Mouse (Mus musculus) ES-E14 (cell line): ENCODE data around the gene Orc4.

Source experiments
- CHD2 ChIP-seq: IDR thresholded peaks from 2 replicates; pipeline ENCODE4 v1.6.1; 2014; ENCODE audit warnings: mild to moderate bottlenecking, low read depth, low read length, inconsistent platforms
- HCFC1 ChIP-seq: IDR thresholded peaks from 2 replicates; pipeline ENCODE4 v1.6.1; 2012; ENCODE audit warnings: low read length, inconsistent platforms, borderline replicate concordance; ENCODE audit not compliant: insufficient read depth
- MAFK ChIP-seq: IDR thresholded peaks from 2 replicates; pipeline ENCODE4 v1.6.1; 2014; ENCODE audit warnings: mild to moderate bottlenecking, low read depth, low read length, inconsistent platforms; ENCODE audit not compliant: insufficient read depth
- ZC3H11A ChIP-seq: IDR thresholded peaks from 2 replicates; pipeline ENCODE4 v1.6.1; 2012; ENCODE audit warnings: low read depth, mild to moderate bottlenecking, inconsistent platforms, low read length, borderline replicate concordance
- ZNF384 ChIP-seq: IDR thresholded peaks from 2 replicates; pipeline ENCODE4 v1.6.1; 2012; ENCODE audit warnings: low read depth, low read length, inconsistent platforms

- no peak for TF ChIP-seq ZNF384
- no peak for TF ChIP-seq MAFK
- TF ChIP-seq ZC3H11A, result no peak
- TF ChIP-seq HCFC1, result no peak
- TF ChIP-seq CHD2, result no peak
Observed at GRCm38 (mm10) chr2:48935058-48935457, 15.0 kb downstream of the Orc4 start.
